Mouse (Mus musculus): Measurements from ENCODE around the gene Zfp507.

The Zfp507 gene

GRCm38 (mm10) chr7:35790201-35790600 lies 12.6 kb downstream of the Zfp507 start:
- ATAC-seq (ENCODE audit: insufficient number of reproducible peaks, low FRiP score, low TSS enrichment) = no peak

GRCm38 (mm10) chr7:35785579-35785978 lies 17.2 kb downstream of the Zfp507 start:
- ATAC-seq (ENCODE audit: insufficient number of reproducible peaks, low FRiP score, low TSS enrichment) = no peak

GRCm38 (mm10) chr7:35782252-35782651 lies 20.6 kb downstream of the Zfp507 start:
- ATAC-seq (ENCODE audit: insufficient number of reproducible peaks, low FRiP score, low TSS enrichment) = no peak

- no peak for ATAC-seq (ENCODE audit: insufficient number of reproducible peaks, low FRiP score, low TSS enrichment)
Measured at GRCm38 (mm10) chr7:35774127-35774526, 28.7 kb downstream of the Zfp507 start.

- ATAC-seq (ENCODE audit: insufficient number of reproducible peaks, low FRiP score, low TSS enrichment) = no peak
Measured at GRCm38 (mm10) chr7:35772347-35772746, 30.5 kb downstream of the Zfp507 start.

- no peak for ATAC-seq (ENCODE audit: insufficient number of reproducible peaks, low FRiP score, low TSS enrichment)
Measured at GRCm38 (mm10) chr7:35771106-35771505, 31.7 kb downstream of the Zfp507 start.

GRCm38 (mm10) chr7:35770122-35770521 lies 32.7 kb downstream of the Zfp507 start:
- no peak; the same call in 1 of the 2 replicates for ATAC-seq (ENCODE audit: insufficient number of reproducible peaks, low FRiP score, low TSS enrichment)

- ATAC-seq (ENCODE audit: insufficient number of reproducible peaks, low FRiP score, low TSS enrichment) = no peak
Measured at GRCm38 (mm10) chr7:35764461-35764860, 38.3 kb downstream of the Zfp507 start.

- ATAC-seq (ENCODE audit: insufficient number of reproducible peaks, low FRiP score, low TSS enrichment) = no peak
Measured at GRCm38 (mm10) chr7:35761801-35762200, 41.0 kb downstream of the Zfp507 start.

- ATAC-seq (ENCODE audit: insufficient number of reproducible peaks, low FRiP score, low TSS enrichment) = no peak
Measured at GRCm38 (mm10) chr7:35759602-35760001, 43.2 kb downstream of the Zfp507 start.

GRCm38 (mm10) chr7:35756510-35757440 lies 46.0 kb downstream of the Zfp507 start:
- ATAC-seq (ENCODE audit: insufficient number of reproducible peaks, low FRiP score, low TSS enrichment) = no peak

- no peak for ATAC-seq (ENCODE audit: insufficient number of reproducible peaks, low FRiP score, low TSS enrichment)
Measured at GRCm38 (mm10) chr7:35754886-35755168, 48.0 kb downstream of the Zfp507 start.

- peak; percentile 83 for ATAC-seq (ENCODE audit: insufficient number of reproducible peaks, low FRiP score, low TSS enrichment)
Measured at GRCm38 (mm10) chr7:35754033-35754885, 48.5 kb downstream of the Zfp507 start, which contains the start of gene Dpy19l3. Dpy19l3 (minus strand) TSS chr7:35754454.

GRCm38 (mm10) chr7:35753319-35754032 lies 49.3 kb downstream of the Zfp507 start:
- ATAC-seq (ENCODE audit: insufficient number of reproducible peaks, low FRiP score, low TSS enrichment) = no peak

- ATAC-seq (ENCODE audit: insufficient number of reproducible peaks, low FRiP score, low TSS enrichment) = no peak
Measured at GRCm38 (mm10) chr7:35750873-35751272, 51.9 kb downstream of the Zfp507 start.

- no peak for ATAC-seq (ENCODE audit: insufficient number of reproducible peaks, low FRiP score, low TSS enrichment)
Measured at GRCm38 (mm10) chr7:35747397-35747964, 55.3 kb downstream of the Zfp507 start.

GRCm38 (mm10) chr7:35746686-35747396 lies 56.0 kb downstream of the Zfp507 start:
- no peak for ATAC-seq (ENCODE audit: insufficient number of reproducible peaks, low FRiP score, low TSS enrichment)

- ATAC-seq (ENCODE audit: insufficient number of reproducible peaks, low FRiP score, low TSS enrichment) = no peak
Measured at GRCm38 (mm10) chr7:35745281-35745702, 57.5 kb downstream of the Zfp507 start.

- ATAC-seq (ENCODE audit: insufficient number of reproducible peaks, low FRiP score, low TSS enrichment) = no peak
Measured at GRCm38 (mm10) chr7:35744771-35745170, 58.0 kb downstream of the Zfp507 start.

- ATAC-seq (ENCODE audit: insufficient number of reproducible peaks, low FRiP score, low TSS enrichment) = no peak
Measured at GRCm38 (mm10) chr7:35742310-35742709, 60.5 kb downstream of the Zfp507 start.
